Mouse (Mus musculus) liver, adult 2 months (tissue): ENCODE data around the gene Srsf10. TPM values are rescaled to one million over a fixed set of nuclear protein-coding genes. Genes with fewer than 3 reads are reported as not detected.

ENCODE experiments used
- DNase-seq: peaks from one replicate; pipeline ENCODE4 v3.0.0-alpha.2; 2011; ENCODE audit warnings: low read depth, low spot score; ENCODE audit errors: extremely low read depth
- H3K27ac ChIP-seq: fragments of 200-500 bp; replicated peaks from 2 replicates; pipeline ENCODE4 v1.5.1; 2012; ENCODE audit warnings: low read depth, mild to moderate bottlenecking, control low read depth, inconsistent platforms, low read length; ENCODE audit not compliant: insufficient read depth
- H3K27me3 ChIP-seq: fragments of 200-500 bp; 2 replicates; pipeline ENCODE4 v1.6.1; 2012; ENCODE audit warnings: mild to moderate bottlenecking, moderate library complexity, low read length, inconsistent platforms; ENCODE audit not compliant: control insufficient read depth, insufficient read depth
- H3K36me3 ChIP-seq: fragments of 200-500 bp; 2 replicates; pipeline ENCODE4 v1.6.1; 2012; ENCODE audit warnings: low read length, inconsistent platforms; ENCODE audit not compliant: control insufficient read depth, insufficient read depth
- H3K4me1 ChIP-seq: fragments of 200-500 bp; 2 replicates; pipeline ENCODE4 v1.6.1; 2011; ENCODE audit warnings: low read length; ENCODE audit not compliant: control insufficient read depth, insufficient read depth
- H3K4me3 ChIP-seq: fragments of 200-500 bp; 2 replicates; pipeline ENCODE4 v1.5.1; 2011; ENCODE audit warnings: low read depth, mild to moderate bottlenecking, control low read depth, low read length, moderate library complexity; ENCODE audit not compliant: insufficient read depth
- H3K79me2 ChIP-seq: fragments of 200-500 bp; 2 replicates; pipeline ENCODE4 v1.6.1; 2012; ENCODE audit warnings: inconsistent platforms, mild to moderate bottlenecking, low read length, moderate library complexity; ENCODE audit not compliant: control insufficient read depth, insufficient read depth
- H3K9ac ChIP-seq: fragments of 200-500 bp; 2 replicates; pipeline ENCODE4 v1.6.1; 2012; ENCODE audit warnings: low read depth, mild to moderate bottlenecking, control low read depth, inconsistent platforms, low read length
- CTCF ChIP-seq: fragments of 200-500 bp; IDR thresholded peaks from 2 replicates; pipeline ENCODE4 v1.5.1; 2011; ENCODE audit warnings: low read depth, low read length, control low read depth
- POLR2A ChIP-seq: fragments of 200-500 bp; IDR thresholded peaks from 2 replicates; pipeline ENCODE4 v1.6.1; 2011; ENCODE audit warnings: low read length, control low read depth; ENCODE audit not compliant: insufficient read depth; ENCODE audit errors: extremely low read depth
- WGBS: fragments of 180-500 bp; shearing (Covaris S2); methylation state at CpG from one replicate; pipeline ENCODE4 v1.1.7; 2018; 5-methylcytosine and 5-hydroxymethylcytosine counted together
- polyA plus RNA-seq: library from polyadenylated mRNA; depleted of rRNA; stranded (reverse); fragments of >200 nt; gene quantifications from 2 replicates; pipeline ENCODE4 v1.2.3, GENCODE M21; 2012
- total RNA-seq: library from RNA; depleted of rRNA; stranded (reverse); fragments of >200 nt; gene quantifications from 2 replicates; pipeline ENCODE4 v1.2.3, GENCODE M21; 2014

Gene Srsf10
- total and polyA plus RNA-seq, 2 experiments: 31.3 to 32.9 TPM

DNA sequence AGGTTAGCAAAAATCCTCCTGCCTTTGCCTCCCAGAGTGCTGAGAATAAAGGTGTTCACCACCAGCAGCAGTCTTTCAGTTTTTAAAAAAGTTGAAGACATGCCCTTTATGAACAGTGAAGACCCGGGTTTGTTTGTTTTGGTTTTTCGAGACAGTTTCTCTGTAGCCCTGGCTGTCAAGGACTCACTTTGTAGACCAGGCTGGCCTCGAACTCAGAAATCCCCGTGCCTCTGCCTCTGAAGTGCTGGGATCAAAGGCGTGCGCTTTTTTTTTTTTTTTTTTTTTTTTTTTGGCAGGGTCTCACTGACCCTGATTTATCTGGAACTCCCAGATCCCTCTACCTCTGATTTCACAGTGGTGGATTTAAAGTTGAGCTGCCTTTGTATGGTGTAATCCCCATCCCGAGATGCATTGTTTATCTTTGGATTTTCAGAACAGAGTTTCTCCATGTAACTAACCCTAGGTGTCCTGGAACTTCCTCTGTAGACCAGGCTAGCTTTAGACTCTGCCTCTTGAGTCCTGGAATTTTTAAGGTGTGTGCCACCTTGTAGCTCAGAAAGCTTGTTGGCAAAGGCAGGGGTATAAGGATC, 2.1 kb downstream of the Srsf10 start:
- WGBS: 5% methylated on average over 7 of the region's 7 CpGs
- no peak for DNase-seq
- Histone ChIP-seq H3K9ac (no peak overlapping the region), H3K4me1 (peaks cover 6% of the 10 kb centered on the region), H3K27ac (no peak overlapping the region), H3K79me2 (peaks cover 12% of the 10 kb centered on the region; the same call in 1 of the 2 replicates), H3K36me3 (peaks cover 5% of the 10 kb centered on the region), H3K4me3 (no peak overlapping the region), H3K27me3 (no peaks in the 10 kb centered on the region)
- no peak for TF ChIP-seq CTCF
- TF ChIP-seq POLR2A: no peak

DNA sequence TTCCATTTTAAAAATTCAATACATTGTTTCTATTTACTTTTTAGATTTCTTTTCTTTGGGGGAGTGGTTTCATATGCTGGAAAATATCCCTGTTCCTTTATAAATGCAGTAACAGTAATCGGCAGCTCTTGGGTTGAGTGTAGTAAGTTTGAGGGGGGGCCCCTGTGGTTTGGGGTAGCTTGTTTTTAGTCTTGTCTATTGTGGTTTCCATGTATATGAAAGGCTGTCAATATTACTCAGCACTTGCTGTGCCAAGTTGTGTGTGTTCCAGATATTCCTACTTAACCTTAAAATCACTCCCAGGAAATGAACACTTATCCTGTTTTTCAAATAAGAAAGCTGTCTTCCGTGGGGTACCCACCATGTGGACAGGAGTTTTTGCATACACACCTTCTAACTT, 13.4 kb downstream of the Srsf10 start:
- 58% methylated on average over 2 of the region's 2 CpGs for WGBS

DNA sequence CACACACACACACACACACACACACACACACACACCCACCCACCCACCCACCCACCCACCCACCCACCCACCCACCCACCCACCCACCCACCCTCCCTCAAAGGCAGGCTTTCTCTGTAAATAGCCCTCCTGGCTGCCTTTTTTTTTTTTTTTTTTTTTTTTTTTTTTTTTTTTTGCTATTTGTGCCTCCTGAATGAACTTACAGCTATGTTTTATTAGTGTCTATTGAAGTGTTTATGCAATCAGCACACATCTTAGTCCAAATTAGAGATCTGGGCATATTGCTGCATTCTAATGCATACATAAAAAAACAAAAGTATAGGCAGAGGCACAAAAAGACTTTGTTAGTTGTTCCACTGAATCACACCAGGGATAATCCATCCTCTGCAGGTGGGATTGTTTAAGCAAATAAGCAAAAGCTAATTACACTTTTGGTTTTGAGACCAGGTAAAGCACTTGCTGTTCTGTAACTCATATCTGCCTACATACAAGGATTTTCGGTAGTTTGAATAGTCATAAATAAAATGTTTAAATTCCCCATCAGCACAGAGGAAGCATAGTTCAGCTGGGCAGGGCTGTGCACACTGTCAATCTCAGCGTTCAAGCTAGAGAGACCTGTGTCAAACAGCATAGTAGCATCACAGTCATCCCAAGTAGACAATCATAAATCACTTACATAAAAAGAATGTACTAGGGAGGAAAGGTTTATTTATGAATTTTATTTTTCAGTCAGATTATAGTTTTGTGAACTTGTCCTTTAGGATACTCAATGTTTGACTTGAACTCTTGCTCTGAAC, 14.9 kb downstream of the Srsf10 start:
- no peak overlapping the region for H3K27ac ChIP-seq
- H3K36me3 ChIP-seq: peaks cover 27% of the 10 kb centered on the region
- H3K4me1 ChIP-seq: peaks cover 23% of the 10 kb centered on the region
- no peak overlapping the region for H3K4me3 ChIP-seq
- no peaks in the 10 kb centered on the region for H3K27me3 ChIP-seq
- TF ChIP-seq CTCF: no peak
- no peak for TF ChIP-seq POLR2A
- no peak overlapping the region for H3K9ac ChIP-seq
- no peak for DNase-seq
- WGBS: 28% methylated on average over 2 of the region's 2 CpGs
- peaks cover 4% of the 10 kb centered on the region; the same call in 1 of the 2 replicates for H3K79me2 ChIP-seq

More for the DNA sequence above, 13.4 kb downstream of the Srsf10 start:
- Histone ChIP-seq H3K36me3 (peaks cover 29% of the 10 kb centered on the region), H3K4me1 (peaks cover 14% of the 10 kb centered on the region), H3K4me3 (no peak overlapping the region), H3K79me2 (peaks cover 4% of the 10 kb centered on the region; the same call in 1 of the 2 replicates), H3K27me3 (no peaks in the 10 kb centered on the region), H3K27ac (no peak overlapping the region; the same call in 1 of the 2 replicates), H3K9ac (no peak overlapping the region)
- no peak for DNase-seq
- TF ChIP-seq POLR2A: no peak

DNA sequence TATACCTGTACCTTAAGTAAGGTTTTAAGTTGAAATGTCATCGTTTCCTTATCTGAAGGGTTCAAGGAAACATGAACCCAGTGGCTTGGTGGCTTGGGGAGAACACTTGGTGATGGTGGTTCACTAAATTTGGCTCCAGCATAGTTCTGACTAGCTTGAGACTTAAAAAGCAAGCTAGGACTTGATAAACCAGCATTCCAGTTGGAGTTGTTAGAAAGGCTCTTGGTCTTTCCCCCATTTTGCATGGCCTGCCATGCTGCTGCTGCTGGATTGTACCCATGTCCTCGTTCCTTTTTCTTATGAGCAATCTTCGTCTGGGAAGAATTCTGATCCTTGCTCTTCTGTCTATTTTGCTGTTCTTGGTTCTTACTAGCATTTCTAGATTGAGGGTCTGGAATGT, 16.5 kb downstream of the Srsf10 start:
- peaks cover 24% of the 10 kb centered on the region for H3K36me3 ChIP-seq
- peaks cover 30% of the 10 kb centered on the region for H3K4me1 ChIP-seq
- H3K9ac ChIP-seq: no peak overlapping the region
- DNase-seq: no peak
- H3K27ac ChIP-seq: no peak overlapping the region
- TF ChIP-seq CTCF: no peak
- no peak for TF ChIP-seq POLR2A
- WGBS: 52% methylated on average over 3 of the region's 3 CpGs
- 0 out of 2 replicates have a peak overlapping the region, but pooled peaks have one; percentile 17 for H3K4me3 ChIP-seq
- H3K27me3 ChIP-seq: no peaks in the 10 kb centered on the region
- H3K79me2 ChIP-seq: peaks cover 4% of the 10 kb centered on the region; the same call in 1 of the 2 replicates

DNA sequence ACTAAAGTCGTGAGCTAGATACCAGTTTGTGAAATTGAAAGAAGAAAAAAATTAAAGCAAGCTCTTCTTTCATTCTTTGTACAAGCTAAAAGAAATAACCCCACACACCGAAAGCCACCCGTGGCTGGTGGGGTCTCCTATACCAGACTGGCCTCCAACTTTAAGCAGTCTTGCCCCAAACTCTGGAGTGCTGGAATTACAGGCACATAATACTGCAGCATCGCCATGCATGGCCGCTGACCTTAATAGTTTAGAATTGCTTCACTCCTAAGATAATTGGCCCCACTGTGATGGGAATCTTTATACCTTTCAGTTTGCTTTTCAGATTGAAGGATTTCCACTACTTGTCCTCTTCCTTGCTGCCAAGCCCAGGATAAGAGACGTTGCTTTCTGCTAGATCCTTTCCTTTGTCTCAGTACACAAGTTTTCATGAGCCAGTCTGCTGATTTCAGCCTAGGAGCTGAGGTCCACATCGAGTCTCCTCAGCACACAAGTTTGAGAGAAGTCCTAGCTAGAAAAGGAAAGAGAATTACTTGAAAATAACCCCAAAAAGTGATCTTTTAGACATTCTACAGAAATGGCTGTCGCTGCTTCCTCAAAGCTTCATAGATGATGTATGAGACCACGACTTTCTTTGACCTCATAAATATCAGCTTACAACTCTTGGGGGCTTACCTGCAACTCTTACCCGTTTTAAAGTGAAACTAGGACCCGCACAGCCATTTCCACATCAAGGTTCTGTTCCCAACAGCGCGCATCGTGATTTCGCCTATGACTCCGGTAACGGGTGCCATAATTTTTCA, 17.2 kb downstream of the Srsf10 start:
- WGBS: 6% methylated on average over 17 of the region's 17 CpGs
- H3K79me2 ChIP-seq: peaks cover 4% of the 10 kb centered on the region; the same call in 1 of the 2 replicates
- H3K4me1 ChIP-seq: peaks cover 32% of the 10 kb centered on the region
- TF ChIP-seq CTCF: no peak
- TF ChIP-seq POLR2A: no peak
- H3K27ac ChIP-seq: peak overlapping the region; percentile 92
- H3K36me3 ChIP-seq: peaks cover 24% of the 10 kb centered on the region
- DNase-seq: peak; percentile 47
- H3K4me3 ChIP-seq: peak overlapping the region; percentile 78
- H3K9ac ChIP-seq: peak overlapping the region; percentile 95
- no peaks in the 10 kb centered on the region for H3K27me3 ChIP-seq
